Mouse (Mus musculus): ENCODE data around the gene Mfap4. TPM values are rescaled to one million over a fixed set of nuclear protein-coding genes. Genes with fewer than 3 reads are reported as not detected.

The Mfap4 gene
- 231 and 256 TPM in 2 replicates for polyA plus RNA-seq (2016; fragmentation: Nextera tagmentation; extraction: Ambion mirVana)

- H3K36me3 ChIP-seq, result peaks cover 31% of the 10 kb centered on the region
- no peaks in the 10 kb centered on the region for H3K27me3 ChIP-seq
- H3K4me1 ChIP-seq, result peaks cover 64% of the 10 kb centered on the region
- H3K4me3 ChIP-seq, result peak within 1 kb of the TSS; percentile 51
- H3K9ac ChIP-seq, result peak within 1 kb of the TSS; percentile 69
- peak within 1 kb of the TSS; percentile 86 for H3K4me2 ChIP-seq (replicated peaks)
- no peaks in the 10 kb centered on the region for H3K9me3 ChIP-seq
- peak; percentile 86 for ATAC-seq (ENCODE audit: insufficient number of reproducible peaks, insufficient read depth, low FRiP score, low TSS enrichment)
- 4% methylated on average over 20 of the region's 20 CpGs for WGBS
- peak within 1 kb of the TSS; percentile 99 for H3K27ac ChIP-seq
Measured at GRCm38 (mm10) chr11:61484613-61485540, at the start of gene Mfap4. TSS of gene Mfap4 (plus strand) at chr11:61485431.

- H3K4me1 ChIP-seq, result peaks cover 10% of the 10 kb centered on the region
- H3K36me3 ChIP-seq, result no peaks in the 10 kb centered on the region
- H3K4me2 ChIP-seq (replicated peaks), result no peak overlapping the region
- 58% methylated on average over 2 of the region's 2 CpGs for WGBS
- no peak overlapping the region for H3K4me3 ChIP-seq
- no peak for ATAC-seq (ENCODE audit: insufficient number of reproducible peaks, insufficient read depth, low FRiP score, low TSS enrichment)
- peak overlapping the region; percentile 54 for H3K27ac ChIP-seq
- no peak overlapping the region for H3K9ac ChIP-seq
- H3K27me3 ChIP-seq, result no peaks in the 10 kb centered on the region
- H3K9me3 ChIP-seq, result no peaks in the 10 kb centered on the region
Measured at GRCm38 (mm10) chr11:61436298-61436697, 48.9 kb upstream of the Mfap4 start.

GRCm38 (mm10) chr11:61439170-61439569 is 46.1 kb upstream of the Mfap4 start:
- no peak for ATAC-seq (ENCODE audit: insufficient number of reproducible peaks, insufficient read depth, low FRiP score, low TSS enrichment)
- Histone ChIP-seq H3K27me3 (no peaks in the 10 kb centered on the region), H3K9ac (no peak overlapping the region), H3K9me3 (no peaks in the 10 kb centered on the region), H3K36me3 (no peaks in the 10 kb centered on the region), H3K27ac (no peak overlapping the region), H3K4me2 (replicated peaks) (no peak overlapping the region), H3K4me1 (peaks cover 10% of the 10 kb centered on the region), H3K4me3 (no peak overlapping the region)
- WGBS, result 50% methylated on average over 3 of the region's 3 CpGs

GRCm38 (mm10) chr11:61440416-61440815 is 44.8 kb upstream of the Mfap4 start:
- H3K4me1 ChIP-seq, result peaks cover 10% of the 10 kb centered on the region
- ATAC-seq (ENCODE audit: insufficient number of reproducible peaks, insufficient read depth, low FRiP score, low TSS enrichment), result no peak
- H3K4me2 ChIP-seq (replicated peaks), result no peak overlapping the region
- H3K27ac ChIP-seq, result no peak overlapping the region
- WGBS, result 95% methylated on average over 4 of the region's 4 CpGs
- H3K27me3 ChIP-seq, result no peaks in the 10 kb centered on the region
- H3K36me3 ChIP-seq, result no peaks in the 10 kb centered on the region
- no peaks in the 10 kb centered on the region for H3K9me3 ChIP-seq
- no peak overlapping the region for H3K9ac ChIP-seq
- no peak overlapping the region for H3K4me3 ChIP-seq

GRCm38 (mm10) chr11:61441670-61442069 is 43.6 kb upstream of the Mfap4 start:
- Histone ChIP-seq H3K27ac (no peak overlapping the region), H3K36me3 (no peaks in the 10 kb centered on the region), H3K4me3 (no peak overlapping the region), H3K9ac (no peak overlapping the region), H3K4me1 (0 out of 2 replicates have a peak, but pooled peaks cover 2% of the 10 kb centered on the region), H3K9me3 (no peaks in the 10 kb centered on the region), H3K27me3 (no peaks in the 10 kb centered on the region), H3K4me2 (replicated peaks) (no peak overlapping the region)
- no peak for ATAC-seq (ENCODE audit: insufficient number of reproducible peaks, insufficient read depth, low FRiP score, low TSS enrichment)
- WGBS, result 79% methylated on average over 7 of the region's 7 CpGs

GRCm38 (mm10) chr11:61443807-61444206 is 41.4 kb upstream of the Mfap4 start:
- ATAC-seq (ENCODE audit: insufficient number of reproducible peaks, insufficient read depth, low FRiP score, low TSS enrichment), result no peak
- Histone ChIP-seq H3K4me2 (replicated peaks) (no peak overlapping the region), H3K9ac (no peak overlapping the region), H3K36me3 (no peaks in the 10 kb centered on the region), H3K27me3 (no peaks in the 10 kb centered on the region), H3K27ac (no peak overlapping the region), H3K4me3 (no peak overlapping the region), H3K4me1 (peaks cover 10% of the 10 kb centered on the region), H3K9me3 (no peaks in the 10 kb centered on the region)
- WGBS, result 91% methylated on average over 6 of the region's 6 CpGs

- Histone ChIP-seq H3K27ac (no peak overlapping the region), H3K27me3 (0 out of 2 replicates have a peak, but pooled peaks cover 4% of the 10 kb centered on the region), H3K4me3 (no peak overlapping the region), H3K9ac (no peak overlapping the region), H3K4me1 (peaks cover 18% of the 10 kb centered on the region), H3K9me3 (no peaks in the 10 kb centered on the region), H3K4me2 (replicated peaks) (no peak overlapping the region), H3K36me3 (no peaks in the 10 kb centered on the region)
- no peak for ATAC-seq (ENCODE audit: insufficient number of reproducible peaks, insufficient read depth, low FRiP score, low TSS enrichment)
- WGBS, result 85% methylated on average over 8 of the region's 8 CpGs
Measured at GRCm38 (mm10) chr11:61447296-61447695, 37.9 kb upstream of the Mfap4 start.

- no peaks in the 10 kb centered on the region for H3K36me3 ChIP-seq
- H3K27me3 ChIP-seq, result 0 out of 2 replicates have a peak, but pooled peaks cover 4% of the 10 kb centered on the region
- H3K4me2 ChIP-seq (replicated peaks), result no peak overlapping the region
- no peak overlapping the region for H3K4me3 ChIP-seq
- no peak for ATAC-seq (ENCODE audit: insufficient number of reproducible peaks, insufficient read depth, low FRiP score, low TSS enrichment)
- H3K27ac ChIP-seq, result no peak overlapping the region
- 61% methylated on average over 5 of the region's 5 CpGs for WGBS
- no peaks in the 10 kb centered on the region for H3K9me3 ChIP-seq
- H3K4me1 ChIP-seq, result peaks cover 19% of the 10 kb centered on the region
- no peak overlapping the region for H3K9ac ChIP-seq
Measured at GRCm38 (mm10) chr11:61448041-61448440, 37.2 kb upstream of the Mfap4 start.

- Histone ChIP-seq H3K4me3 (no peak overlapping the region), H3K9ac (no peak overlapping the region), H3K9me3 (no peaks in the 10 kb centered on the region), H3K27me3 (0 out of 2 replicates have a peak, but pooled peaks cover 4% of the 10 kb centered on the region), H3K27ac (peak overlapping the region; percentile 56; the same call in 1 of the 2 replicates), H3K36me3 (no peaks in the 10 kb centered on the region), H3K4me1 (peaks cover 26% of the 10 kb centered on the region), H3K4me2 (replicated peaks) (no peak overlapping the region)
- ATAC-seq (ENCODE audit: insufficient number of reproducible peaks, insufficient read depth, low FRiP score, low TSS enrichment), result no peak
- 73% methylated on average over 9 of the region's 9 CpGs for WGBS
Measured at GRCm38 (mm10) chr11:61448599-61449225, 36.5 kb upstream of the Mfap4 start.

- 73% methylated on average over 24 of the region's 24 CpGs for WGBS
- no peak for ATAC-seq (ENCODE audit: insufficient number of reproducible peaks, insufficient read depth, low FRiP score, low TSS enrichment)
- Histone ChIP-seq H3K9ac (no peak overlapping the region), H3K27me3 (0 out of 2 replicates have a peak, but pooled peaks cover 4% of the 10 kb centered on the region), H3K4me3 (no peak overlapping the region), H3K4me1 (peaks cover 32% of the 10 kb centered on the region), H3K27ac (peak overlapping the region; percentile 37; the same call in 1 of the 2 replicates), H3K36me3 (no peaks in the 10 kb centered on the region), H3K9me3 (no peaks in the 10 kb centered on the region), H3K4me2 (replicated peaks) (no peak overlapping the region)
Measured at GRCm38 (mm10) chr11:61449499-61450292, 35.5 kb upstream of the Mfap4 start.

GRCm38 (mm10) chr11:61464071-61464470 is 21.2 kb upstream of the Mfap4 start:
- H3K4me1 ChIP-seq, result no peaks in the 10 kb centered on the region
- H3K27me3 ChIP-seq, result no peaks in the 10 kb centered on the region
- no peaks in the 10 kb centered on the region for H3K9me3 ChIP-seq
- no peak for ATAC-seq (ENCODE audit: insufficient number of reproducible peaks, insufficient read depth, low FRiP score, low TSS enrichment)
- H3K36me3 ChIP-seq, result no peaks in the 10 kb centered on the region
- H3K4me3 ChIP-seq, result no peak overlapping the region
- H3K4me2 ChIP-seq (replicated peaks), result no peak overlapping the region
- no peak overlapping the region for H3K27ac ChIP-seq
- no peak overlapping the region for H3K9ac ChIP-seq
- WGBS, result 67% methylated on average over 2 of the region's 2 CpGs
